18 mouse cellular contexts compared by ENCODE assay signal in genomic region chr9:56862863-56863262, GRCm38 (mm10). TPM values are rescaled to one million over a fixed set of nuclear protein-coding genes. Genes with fewer than 3 reads are reported as not detected.
"Had no signal": no experiment of that assay in that cellular context is flagged by ENCODE, and none has a peak within 500 bp of the region (broad histone marks: within the 10 kb centered on the region; RNA-seq: fewer than 3 reads in every experiment).

No protein-coding gene starts in this region.

- H3K4me1 ChIP-seq: liver, embryonic 15.5 days had no signal

- H3K36me3 ChIP-seq: limb, embryonic 10.5 days; liver, embryonic 15.5 days; midbrain, embryonic 10.5 days; neural tube, embryonic 12.5 days had no signal

- H3K9me3 ChIP-seq: limb, embryonic 10.5 days; liver, embryonic 15.5 days; midbrain, embryonic 10.5 days; neural tube, embryonic 12.5 days had no signal

- DNase-seq: lung, adult 2 months; lung, postnatal 10 days; lung, postnatal 4 days; midbrain, embryonic 14.5 days; thymus, postnatal 4 days had no signal

- H3K4me2 ChIP-seq: liver, embryonic 11.5 days; liver, embryonic 15.5 days; neural tube, embryonic 12.5 days had no signal

- H3K27ac ChIP-seq: limb, embryonic 10.5 days; liver, embryonic 15.5 days; midbrain, embryonic 10.5 days; neural tube, embryonic 12.5 days; stomach, postnatal 0 days had no signal

- H3K9ac ChIP-seq: liver, embryonic 15.5 days; neural tube, embryonic 12.5 days had no signal

- H3K4me3 ChIP-seq: limb, embryonic 10.5 days; liver, embryonic 15.5 days; midbrain, embryonic 10.5 days; neural tube, embryonic 12.5 days had no signal

RNA-seq across cellular contexts. Expression of gene Odf3l1, which starts 1.6 kb away (rescaled TPM):
- total RNA-seq: layer of hippocampus, adult 8-10 months; layer of hippocampus, postnatal 14 days; left cerebral cortex, adult 18-20 months; left cerebral cortex, postnatal 14 days; megakaryocyte, adult 5-6 weeks; monocyte, adult 5-6 weeks; neutrophil, adult 5-6 weeks had no signal
- polyA plus RNA-seq: liver, embryonic 11.5 days; midbrain, embryonic 10.5 days; midbrain, embryonic 14.5 days; neural tube, embryonic 12.5 days had no signal

RNA-seq across cellular contexts. Expression of gene Cspg4, which starts 2.0 kb away (rescaled TPM):
- total RNA-seq: megakaryocyte, adult 5-6 weeks; monocyte, adult 5-6 weeks; neutrophil, adult 5-6 weeks had no signal
